Mouse (Mus musculus) hindbrain, postnatal 0 days (tissue): ENCODE data around the gene Fam83d. TPM values are rescaled to one million over a fixed set of nuclear protein-coding genes. Genes with fewer than 3 reads are reported as not detected.
A peak's percentile ranks its signal among the peaks of the same experiment; 100 is the strongest.

Experiments
- ATAC-seq: fragments of 200-750 bp; cut with Nextera tagmentation; 2 replicates; pipeline ENCODE4 v1.8.0; 2017; ENCODE audit warnings: mild to moderate bottlenecking, moderate TSS enrichment, moderate library complexity
- DNase-seq: peaks from one replicate; pipeline ENCODE4 v3.0.0-alpha.2; 2015; ENCODE audit warnings: low spot score
- H3K27ac ChIP-seq: fragments of 300-500 bp; sonication (generic); 2 replicates; pipeline ENCODE4 v1.5.1; 2014; ENCODE audit warnings: mild to moderate bottlenecking
- H3K27me3 ChIP-seq: fragments of 300-500 bp; sonication (generic); 2 replicates; pipeline ENCODE4 v1.6.1; 2014; ENCODE audit warnings: low read length, mixed read lengths; ENCODE audit not compliant: insufficient read depth
- H3K36me3 ChIP-seq: fragments of 300-500 bp; sonication (generic); 2 replicates; pipeline ENCODE4 v1.6.1; 2014; ENCODE audit warnings: low read length, mixed read lengths; ENCODE audit not compliant: insufficient read depth
- H3K4me1 ChIP-seq: fragments of 300-500 bp; sonication (generic); 2 replicates; pipeline ENCODE4 v1.6.1; 2014; ENCODE audit warnings: antibody characterized with exemption, low read length, mixed read lengths; ENCODE audit not compliant: insufficient read depth
- H3K4me2 ChIP-seq: fragments of 300-500 bp; sonication (generic); 2 replicates; pipeline ENCODE4 v1.6.1; 2014; ENCODE audit warnings: low read depth, mild to moderate bottlenecking, low read length, moderate library complexity, mixed read lengths
- H3K4me3 ChIP-seq: fragments of 300-500 bp; sonication (generic); 2 replicates; pipeline ENCODE4 v1.5.1; 2014; ENCODE audit warnings: low read length
- H3K9ac ChIP-seq: fragments of 300-500 bp; sonication (generic); replicated peaks from 2 replicates; pipeline ENCODE4 v1.6.1; 2014; ENCODE audit warnings: mild to moderate bottlenecking, low read length, moderate library complexity, mixed read lengths
- H3K9me3 ChIP-seq: fragments of 300-500 bp; sonication (generic); 2 replicates; pipeline ENCODE4 v1.6.1; 2016; ENCODE audit warnings: low read length, mixed read lengths
- CTCF ChIP-seq: IDR thresholded peaks from 2 replicates; pipeline ENCODE4 v1.5.1; 2016; ENCODE audit warnings: antibody characterized with exemption, control low read depth, low read depth
- WGBS: fragments of 180-500 bp; shearing (Covaris S2); extraction: QIAGEN DNeasy Blood & Tissue Kit; methylation state at CpG from one replicate; pipeline ENCODE4 v1.1.7; 2014; 5-methylcytosine and 5-hydroxymethylcytosine counted together
- microRNA-seq, 2 experiments: library from miRNA; unstranded; fragments of <30 nt; microRNA quantifications; one replicate each; pipeline ENCODE4; 2016
- polyA plus RNA-seq: library from polyadenylated mRNA; unstranded; fragments of >200 nt; fragmentation: Nextera tagmentation; extraction: Ambion mirVana; gene quantifications from 2 replicates; pipeline ENCODE4 v1.2.1, GENCODE M21; 2015
- total RNA-seq: library from RNA; depleted of rRNA; stranded (reverse); fragments of >200 nt; gene quantifications from 2 replicates; pipeline ENCODE4 v1.2.3, GENCODE M21; 2014; rRNA removed

Fam83d gene
- total and polyA plus RNA-seq, 2 experiments from 2014 or later, result 6.7 to 18.8 TPM

DNA sequence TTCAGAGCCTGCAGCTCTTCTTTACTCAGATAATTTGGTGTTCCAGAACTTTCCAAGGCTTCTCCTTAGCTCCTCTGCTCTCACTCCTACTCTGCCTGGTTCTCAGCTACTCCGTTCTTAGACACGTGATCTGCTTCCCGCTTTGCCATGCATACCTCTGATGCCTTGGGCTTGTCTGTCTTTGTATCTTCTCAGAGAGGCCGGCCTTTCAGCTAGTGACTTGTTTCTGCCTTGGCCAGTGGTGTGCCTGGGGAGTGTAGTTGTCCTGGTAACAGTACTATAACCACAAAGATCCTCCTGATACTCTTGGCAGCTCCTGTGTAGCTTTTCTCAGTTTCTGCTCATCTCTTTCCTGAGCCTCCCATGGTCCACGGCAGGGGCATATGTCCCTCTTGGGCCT, 65.3 kb downstream of the Fam83d start:
- DNase-seq, result peak; percentile 59
- H3K27ac ChIP-seq, result peak overlapping the region; percentile 71
- no peaks in the 10 kb centered on the region for H3K4me1 ChIP-seq
- H3K27me3 ChIP-seq, result no peaks in the 10 kb centered on the region
- WGBS, result 28% methylated on average over 5 of the region's 5 CpGs
- H3K4me3 ChIP-seq, result no peak overlapping the region
- TF ChIP-seq CTCF, result no peak
- no peak overlapping the region for H3K9ac ChIP-seq
- peak; percentile 88 for ATAC-seq
- H3K9me3 ChIP-seq, result no peaks in the 10 kb centered on the region
- H3K4me2 ChIP-seq, result no peak overlapping the region
- H3K36me3 ChIP-seq, result peaks cover 31% of the 10 kb centered on the region

- Histone ChIP-seq H3K9me3 (no peaks in the 10 kb centered on the region), H3K4me3 (no peak overlapping the region), H3K27me3 (no peaks in the 10 kb centered on the region), H3K36me3 (peaks cover 31% of the 10 kb centered on the region), H3K27ac (peak overlapping the region; percentile 71), H3K4me1 (no peaks in the 10 kb centered on the region), H3K9ac (no peak overlapping the region), H3K4me2 (no peak overlapping the region)
- no peak for TF ChIP-seq CTCF
- DNase-seq (peak; percentile 56), ATAC-seq (peak; percentile 78)
- 44% methylated on average over 2 of the region's 2 CpGs for WGBS
Measured at GRCm38 (mm10) chr2:158833645-158834044, 65.8 kb downstream of the Fam83d start.

Small RNA genes within 50 kb of the gene (microRNA-seq; reads per million reads assigned to microRNA genes)
- gene Gm26141, result 0 reads per million in 2 experiments

Other genes starting within 250 kb of the Fam83d start
- 70.4 and 79.8 TPM in 2 replicates for gene Slc32a1, start 157.3 kb upstream of the Fam83d start, total RNA-seq
- 16.5 and 16.7 TPM in 2 replicates for gene Slc32a1, start 157.3 kb upstream of the Fam83d start, polyA plus RNA-seq
- gene Actr5, start 143.2 kb upstream of the Fam83d start, total RNA-seq, result 18.0 and 25.4 TPM in 2 replicates
- gene Actr5, start 143.2 kb upstream of the Fam83d start, polyA plus RNA-seq, result 8.0 and 8.6 TPM in 2 replicates
- 25.9 and 32.4 TPM in 2 replicates for gene Ppp1r16b, start 102.7 kb upstream of the Fam83d start, total RNA-seq
- 29.7 and 30.3 TPM in 2 replicates for gene Ppp1r16b, start 102.7 kb upstream of the Fam83d start, polyA plus RNA-seq
- gene Dhx35, start 26.7 kb downstream of the Fam83d start, total RNA-seq, result 23.8 and 30.7 TPM in 2 replicates
- gene Dhx35, start 26.7 kb downstream of the Fam83d start, polyA plus RNA-seq, result 10.0 and 10.8 TPM in 2 replicates